Mouse (Mus musculus) spleen, adult 2 months (tissue): ENCODE results near the gene Copa. TPM values are rescaled to one million over a fixed set of nuclear protein-coding genes. Genes with fewer than 3 reads are reported as not detected.

ENCODE experiments used
- DNase-seq, 2 experiments: peaks; one replicate each; pipeline versions ENCODE4 v3.0.0 to v3.0.0-alpha.2; 2012 to 2021; ENCODE audit warnings: low spot score in 2 of 2, low read depth in 1 of 2
- H3K27ac ChIP-seq: fragments of 200-500 bp; 2 replicates; pipeline ENCODE4 v1.5.1; 2012; ENCODE audit warnings: low read length, inconsistent platforms; ENCODE audit not compliant: insufficient read depth
- H3K27me3 ChIP-seq: fragments of 200-500 bp; 2 replicates; pipeline ENCODE4 v1.6.1; 2012; ENCODE audit warnings: mild to moderate bottlenecking, moderate library complexity, low read length, inconsistent platforms; ENCODE audit not compliant: control insufficient read depth, insufficient read depth
- H3K36me3 ChIP-seq: fragments of 200-500 bp; 2 replicates; pipeline ENCODE4 v1.6.1; 2012; ENCODE audit warnings: mild to moderate bottlenecking, low read length, inconsistent platforms; ENCODE audit not compliant: control insufficient read depth, insufficient read depth
- H3K4me1 ChIP-seq: fragments of 200-500 bp; 2 replicates; pipeline ENCODE4 v1.6.1; 2011; ENCODE audit warnings: inconsistent platforms; ENCODE audit not compliant: control insufficient read depth, insufficient read depth, insufficient read length
- H3K4me3 ChIP-seq: fragments of 200-500 bp; 2 replicates; pipeline ENCODE4 v1.5.1; 2011; ENCODE audit warnings: mild to moderate bottlenecking, inconsistent platforms; ENCODE audit not compliant: insufficient read depth, insufficient read length; ENCODE audit errors: extremely low read depth
- CTCF ChIP-seq: fragments of 200-500 bp; IDR thresholded peaks from 2 replicates; pipeline ENCODE4 v1.5.1; 2011; ENCODE audit warnings: mild to moderate bottlenecking, inconsistent platforms; ENCODE audit not compliant: insufficient read depth, insufficient read length, insufficient replicate concordance; ENCODE audit errors: extremely low read depth
- POLR2A ChIP-seq: fragments of 200-500 bp; IDR thresholded peaks from 2 replicates; pipeline ENCODE4 v1.6.1; 2011; ENCODE audit warnings: low read depth, low read length, inconsistent platforms
- WGBS: fragments of 180-500 bp; shearing (Covaris S2); methylation state at CpG from one replicate; pipeline ENCODE4 v1.1.7; 2018; 5-methylcytosine and 5-hydroxymethylcytosine counted together
- polyA plus RNA-seq: library from polyadenylated mRNA; depleted of rRNA; stranded (reverse); fragments of >200 nt; gene quantifications from 2 replicates; pipeline ENCODE4 v1.2.3, GENCODE M21; 2012

Copa gene
- polyA plus RNA-seq, 1 experiment, result 31.7 TPM

DNA sequence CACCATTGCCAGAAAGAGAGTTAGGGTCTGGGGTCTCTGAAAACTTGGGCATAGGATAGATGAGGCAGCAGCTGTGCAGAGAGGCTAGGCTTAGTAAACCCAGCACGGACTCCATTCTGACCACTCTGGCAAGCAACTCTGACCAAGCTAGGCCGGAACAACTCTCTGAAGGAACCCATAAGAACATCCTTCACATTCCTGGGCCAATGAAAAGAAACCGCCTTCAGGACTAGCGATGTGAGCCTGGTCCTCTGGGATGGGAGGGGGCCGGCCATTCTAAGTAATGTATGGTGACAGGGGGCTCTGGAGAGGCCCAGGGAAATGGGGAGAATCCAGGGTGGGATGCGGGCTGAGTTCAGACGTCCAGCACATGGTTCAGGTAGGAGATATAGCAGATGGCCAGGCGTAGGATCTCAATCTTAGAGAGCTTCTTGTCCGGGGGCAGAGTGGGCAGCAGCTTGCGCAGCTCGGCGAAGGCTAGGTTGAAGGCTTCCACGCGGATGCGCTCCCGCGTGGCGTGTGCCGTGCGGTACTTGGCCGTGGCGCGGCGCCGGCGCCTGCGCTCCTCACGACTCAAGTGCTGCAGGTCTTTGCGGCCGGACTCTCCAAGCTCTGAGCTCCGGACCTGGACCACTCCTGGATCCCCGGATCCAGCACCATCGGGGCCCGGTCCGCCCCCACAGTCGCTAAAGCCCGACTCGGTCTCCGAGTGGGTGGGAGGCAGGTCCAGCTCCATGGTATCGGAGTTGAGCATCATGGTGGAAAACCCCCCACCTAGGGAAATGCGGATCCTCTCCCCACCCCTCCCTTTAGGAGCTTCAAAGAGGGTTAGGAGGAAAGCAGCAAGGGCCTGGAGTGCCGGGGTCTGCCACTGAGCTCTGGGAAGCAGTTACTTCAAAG, 28.5 kb upstream of the Copa start:
- TF ChIP-seq CTCF (no peak), POLR2A (no peak)
- no peak for DNase-seq
- WGBS, result 9% methylated on average over 42 of the region's 42 CpGs
- H3K4me3 ChIP-seq, result no peak overlapping the region
- no peak overlapping the region for H3K27ac ChIP-seq
- peaks cover 4% of the 10 kb centered on the region; the same call in 1 of the 2 replicates for H3K4me1 ChIP-seq
- H3K36me3 ChIP-seq, result no peaks in the 10 kb centered on the region
- H3K27me3 ChIP-seq, result peaks cover 11% of the 10 kb centered on the region

DNA sequence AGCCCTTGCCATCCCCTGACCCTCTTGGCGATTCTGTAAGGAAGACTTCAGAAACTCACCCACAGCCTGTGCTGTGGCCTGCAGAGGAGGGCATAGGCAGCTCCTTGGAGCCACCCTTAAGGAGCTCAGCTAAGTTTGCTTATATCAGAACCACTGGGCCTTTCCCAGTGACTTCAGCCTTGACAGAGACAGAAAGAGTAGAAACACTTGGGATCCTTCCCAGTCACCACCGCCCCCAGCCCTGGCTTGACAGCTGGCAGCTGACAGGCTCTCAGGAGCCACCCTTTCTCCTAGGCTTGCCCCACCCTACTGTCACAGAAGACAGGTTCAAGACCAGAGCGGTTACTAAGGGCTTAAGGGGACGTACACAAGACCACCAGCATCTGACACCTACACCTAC, 26.1 kb upstream of the Copa start:
- H3K4me3 ChIP-seq, result no peak overlapping the region
- no peak overlapping the region for H3K27ac ChIP-seq
- H3K4me1 ChIP-seq, result peaks cover 4% of the 10 kb centered on the region; the same call in 1 of the 2 replicates
- no peak for DNase-seq
- peaks cover 10% of the 10 kb centered on the region for H3K27me3 ChIP-seq
- H3K36me3 ChIP-seq, result no peaks in the 10 kb centered on the region
- no peak for TF ChIP-seq POLR2A
- TF ChIP-seq CTCF, result no peak
- WGBS, result 84% methylated on average over 4 of the region's 4 CpGs

DNA sequence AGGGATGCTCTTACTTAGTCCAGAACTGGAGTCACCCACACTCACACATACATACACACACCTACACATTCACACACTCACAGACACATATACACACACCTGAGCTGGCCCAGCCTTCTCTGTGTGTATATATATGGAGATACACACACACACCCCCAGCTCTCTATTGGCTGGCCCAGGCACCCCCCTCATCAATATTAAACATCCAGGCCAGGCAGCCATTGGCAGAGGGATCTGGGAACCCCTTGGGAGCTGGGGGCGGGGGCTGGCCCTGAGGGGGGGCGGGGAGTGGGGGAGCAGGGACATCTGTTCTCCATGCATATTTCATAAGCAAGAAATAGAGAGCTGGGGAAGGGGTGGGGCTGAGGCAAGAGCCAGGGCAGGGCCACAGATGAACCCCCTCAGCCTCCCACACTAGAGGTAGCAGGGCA, 24.8 kb upstream of the Copa start, which contains the start of gene Nhlh1:
Gene Nhlh1, minus strand, starts transcription at position 83 of the 431 bp plus-strand sequence.
- 88% methylated on average over 2 of the region's 2 CpGs for whole genome bisulfite sequencing
- Histone ChIP-seq H3K27ac (no peak within 1 kb of the TSS), H3K36me3 (no peaks in the 10 kb centered on the region), H3K27me3 (peaks cover 10% of the 10 kb centered on the region), H3K4me3 (no peak within 1 kb of the TSS), H3K4me1 (peaks cover 4% of the 10 kb centered on the region; the same call in 1 of the 2 replicates)
- DNase-seq, result no peak
- no peak for TF ChIP-seq CTCF
- no peak for TF ChIP-seq POLR2A

DNA sequence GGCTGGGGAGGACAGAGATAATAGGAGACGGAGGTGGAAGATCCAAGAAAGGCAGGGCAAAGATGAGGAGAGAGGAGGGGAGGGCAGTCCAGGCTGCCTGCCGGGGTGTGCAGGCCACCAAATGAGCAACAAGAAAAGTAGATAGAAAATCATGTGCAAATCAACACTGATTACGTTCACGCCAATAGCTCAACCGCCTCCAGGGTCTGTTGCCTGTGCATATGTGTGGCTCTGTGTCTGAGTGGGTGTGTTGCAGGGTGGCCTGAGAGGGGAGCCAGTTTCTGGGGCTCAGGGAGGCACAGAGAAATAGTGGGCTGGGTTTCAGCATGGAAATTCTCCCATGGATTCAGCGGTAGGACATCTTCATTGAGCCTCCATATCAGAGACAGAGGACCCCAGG, 24.0 kb upstream of the Copa start:
- Histone ChIP-seq H3K27ac (no peak overlapping the region), H3K4me1 (peaks cover 4% of the 10 kb centered on the region; the same call in 1 of the 2 replicates), H3K36me3 (no peaks in the 10 kb centered on the region), H3K27me3 (peaks cover 10% of the 10 kb centered on the region), H3K4me3 (no peak overlapping the region)
- WGBS, result 89% methylated on average over 6 of the region's 6 CpGs
- TF ChIP-seq POLR2A (no peak), CTCF (no peak)
- no peak for DNase-seq

DNA sequence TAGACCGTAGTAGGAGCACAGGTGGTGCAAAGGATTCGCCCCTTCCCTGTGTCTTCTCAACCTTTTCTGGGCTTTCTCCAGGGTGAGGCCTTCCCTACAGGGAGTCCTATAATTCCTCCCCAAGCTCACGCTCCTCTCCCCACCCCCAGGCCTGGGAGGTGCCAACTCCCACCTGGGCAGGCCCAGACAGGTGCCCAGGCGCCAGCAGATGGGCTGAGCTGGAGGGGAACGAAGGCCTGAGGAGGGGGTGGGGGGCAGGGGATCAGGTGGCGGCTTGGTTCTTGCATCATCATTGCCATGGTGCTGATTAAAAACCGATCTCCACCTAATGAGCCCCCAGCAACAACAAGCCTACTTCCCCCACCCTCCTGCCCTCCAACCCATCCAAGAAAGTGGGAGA, 23.5 kb upstream of the Copa start:
- no peak for TF ChIP-seq POLR2A
- TF ChIP-seq CTCF, result no peak
- Histone ChIP-seq H3K4me3 (no peak overlapping the region), H3K36me3 (no peaks in the 10 kb centered on the region), H3K27ac (no peak overlapping the region), H3K27me3 (peaks cover 7% of the 10 kb centered on the region; the same call in 1 of the 2 replicates), H3K4me1 (peaks cover 3% of the 10 kb centered on the region; the same call in 1 of the 2 replicates)
- DNase-seq, result no peak
- 80% methylated on average over 7 of the region's 7 CpGs for WGBS

DNA sequence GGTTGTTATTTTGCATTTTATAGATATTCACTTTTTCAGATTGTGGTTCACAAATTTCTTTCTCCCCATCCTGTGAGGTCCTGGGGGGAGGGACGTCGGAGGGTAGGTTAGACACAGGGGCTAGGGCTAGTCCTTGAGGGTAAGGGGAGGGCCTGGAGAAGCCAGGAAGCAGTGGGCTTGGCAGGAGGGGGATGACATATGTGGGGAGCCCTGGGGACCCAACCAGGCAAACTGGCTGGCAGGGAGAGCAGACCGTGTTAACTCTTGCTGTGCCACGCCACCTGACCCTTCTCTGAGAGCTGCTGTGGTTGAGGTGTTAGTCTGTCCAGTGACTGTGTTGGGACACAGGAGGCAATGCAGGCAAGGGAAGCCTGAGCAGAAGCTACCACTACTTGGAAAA, 21.7 kb upstream of the Copa start:
- TF ChIP-seq POLR2A (no peak), CTCF (no peak)
- no peaks in the 10 kb centered on the region for H3K4me1 ChIP-seq
- H3K36me3 ChIP-seq, result peaks cover 14% of the 10 kb centered on the region
- no peak overlapping the region for H3K27ac ChIP-seq
- H3K27me3 ChIP-seq, result no peaks in the 10 kb centered on the region
- no peak overlapping the region for H3K4me3 ChIP-seq
- WGBS, result 72% methylated on average over 4 of the region's 4 CpGs
- DNase-seq, result no peak

DNA sequence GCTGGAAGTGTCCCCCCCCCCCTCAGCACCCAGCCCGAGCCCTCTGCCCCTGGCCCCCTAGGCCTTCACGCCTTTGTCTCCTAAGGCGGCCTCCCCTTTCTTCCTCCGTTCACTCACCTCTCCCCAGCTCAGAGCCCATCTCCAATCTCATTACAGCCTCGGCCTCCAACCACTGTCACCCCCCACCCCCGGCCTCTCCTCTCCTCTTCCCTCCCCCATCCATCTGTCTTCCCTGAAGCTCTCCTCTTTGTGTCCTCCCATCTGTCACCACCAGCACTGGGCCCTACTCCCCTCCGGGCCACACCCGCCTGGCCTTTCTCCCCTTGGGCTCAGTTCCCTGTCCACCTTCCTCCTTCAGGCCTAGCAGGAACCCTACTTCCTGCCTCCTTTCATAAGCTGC, 21.1 kb upstream of the Copa start:
- no peak for DNase-seq
- Histone ChIP-seq H3K27me3 (no peaks in the 10 kb centered on the region), H3K4me3 (no peak overlapping the region), H3K4me1 (no peaks in the 10 kb centered on the region), H3K27ac (no peak overlapping the region), H3K36me3 (peaks cover 17% of the 10 kb centered on the region)
- TF ChIP-seq POLR2A (no peak), CTCF (no peak)
- 87% methylated on average over 8 of the region's 8 CpGs for WGBS
